Mouse (Mus musculus) ES-Bruce4 (cell line): ENCODE results near the gene Eef1a1. TPM values are rescaled to one million over a fixed set of nuclear protein-coding genes. Genes with fewer than 3 reads are reported as not detected.

Source experiments
- H3K27ac ChIP-seq: 2 replicates; pipeline ENCODE4 v1.5.1; 2012; ENCODE audit warnings: low read length, inconsistent platforms; ENCODE audit not compliant: insufficient read depth
- H3K27me3 ChIP-seq: 2 replicates; pipeline ENCODE4 v1.6.1; 2012; ENCODE audit warnings: mild to moderate bottlenecking, low read length, inconsistent platforms; ENCODE audit not compliant: control insufficient read depth, poor library complexity, insufficient read depth, severe bottlenecking
- H3K36me3 ChIP-seq: 2 replicates; pipeline ENCODE4 v1.6.1; 2012; ENCODE audit warnings: inconsistent platforms, mild to moderate bottlenecking, low read length, moderate library complexity; ENCODE audit not compliant: control insufficient read depth, poor library complexity, insufficient read depth, severe bottlenecking
- H3K4me1 ChIP-seq: one replicate; pipeline ENCODE4 v1.8.1; 2011; ENCODE audit warnings: low read length; ENCODE audit not compliant: control insufficient read depth, insufficient read depth
- H3K4me3 ChIP-seq: 2 replicates; pipeline ENCODE4 v1.5.1; 2011; ENCODE audit warnings: low read depth, mild to moderate bottlenecking, low read length
- H3K9ac ChIP-seq: 2 replicates; pipeline ENCODE4 v1.6.1; 2012; ENCODE audit warnings: low read depth, mild to moderate bottlenecking, inconsistent platforms; ENCODE audit not compliant: poor library complexity, severe bottlenecking
- H3K9me3 ChIP-seq: replicated peaks from 2 replicates; pipeline ENCODE4 v1.6.1; 2012; ENCODE audit warnings: mild to moderate bottlenecking, low read length, inconsistent platforms; ENCODE audit not compliant: control insufficient read depth, poor library complexity, insufficient read depth, severe bottlenecking
- CTCF ChIP-seq: IDR thresholded peaks from one replicate; pipeline ENCODE4 v1.8.1; 2011; ENCODE audit warnings: low read depth, low read length
- EP300 ChIP-seq: IDR thresholded peaks from 2 replicates; pipeline ENCODE4 v1.6.1; 2011; ENCODE audit warnings: low read depth, low read length; ENCODE audit not compliant: insufficient read depth
- POLR2A ChIP-seq: IDR thresholded peaks from one replicate; pipeline ENCODE4 v1.8.1; 2011; ENCODE audit warnings: low read length; ENCODE audit not compliant: insufficient read depth
- polyA plus RNA-seq: library from polyadenylated mRNA; stranded (reverse); fragments of >200 nt; gene quantifications from 2 replicates; pipeline ENCODE4 v1.2.4, GENCODE M21; 2011; ENCODE audit warnings: low read depth; ENCODE audit not compliant: missing spikeins, insufficient read depth, insufficient read length

Gene Eef1a1
- polyA plus RNA-seq, 1 experiment = 21,149 TPM

DNA sequence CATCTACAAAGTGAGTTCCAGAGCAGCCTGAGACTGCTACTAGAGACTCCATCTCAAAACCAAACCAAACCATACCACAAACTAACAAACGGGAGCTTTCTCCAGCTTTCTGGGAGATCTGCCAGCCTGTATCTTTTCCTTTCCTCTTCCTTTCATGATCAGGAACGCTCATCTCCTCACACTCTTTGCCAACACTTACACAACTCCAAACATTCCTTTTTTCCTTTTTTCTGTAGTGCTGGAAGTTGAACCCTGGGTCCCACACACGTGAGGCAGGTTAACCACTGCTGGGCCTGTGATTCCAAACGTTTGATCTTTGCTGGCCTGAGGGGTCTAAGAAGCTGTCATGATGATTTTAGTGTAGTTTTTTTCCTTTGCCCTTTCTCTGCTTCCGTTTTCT is 42.9 kb upstream of the Eef1a1 start:
- Histone ChIP-seq H3K9me3 (no peaks in the 10 kb centered on the region), H3K27ac (no peak overlapping the region), H3K4me3 (no peak overlapping the region), H3K4me1 (peaks cover 4% of the 10 kb centered on the region), H3K36me3 (no peaks in the 10 kb centered on the region), H3K27me3 (no peaks in the 10 kb centered on the region), H3K9ac (no peak overlapping the region)
- TF ChIP-seq POLR2A = no peak
- TF ChIP-seq CTCF = no peak
- TF ChIP-seq EP300 = no peak

DNA sequence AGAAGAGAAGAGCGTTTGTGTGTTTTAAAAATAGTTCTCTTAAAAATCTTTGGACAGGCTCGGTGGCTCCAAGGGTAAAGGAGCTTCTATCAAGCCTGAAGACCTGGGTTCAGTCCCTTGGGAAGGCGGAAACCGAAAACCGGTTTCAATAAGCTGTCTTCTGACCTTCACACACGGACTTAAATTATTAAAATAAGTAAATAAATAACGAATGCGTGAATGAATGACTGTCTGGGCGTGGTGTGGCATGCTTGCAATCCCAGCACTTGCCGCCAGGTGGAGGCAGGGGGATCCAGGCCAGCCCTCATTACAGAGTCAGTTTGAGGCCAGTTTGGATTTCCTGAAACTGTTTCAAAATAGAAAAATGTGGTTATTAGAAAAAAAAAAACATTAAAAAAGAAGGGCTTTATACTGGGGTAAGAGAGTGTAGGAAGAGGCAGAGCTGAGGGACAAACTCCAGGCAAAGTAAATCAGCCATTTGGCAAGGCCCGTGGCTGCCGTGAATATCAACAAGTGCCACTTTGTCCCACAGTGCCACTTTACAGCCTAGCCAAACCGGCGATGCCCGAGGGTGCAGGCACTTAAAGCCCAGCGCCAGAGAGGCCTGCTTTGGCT is 38.9 kb upstream of the Eef1a1 start:
- no peak for TF ChIP-seq POLR2A
- peak; percentile 70 for TF ChIP-seq CTCF

GRCm38 (mm10) chr9:78527301-78527761 is 38.4 kb upstream of the Eef1a1 start:
- Histone ChIP-seq H3K9ac (peak overlapping the region; percentile 71), H3K4me1 (peaks cover 4% of the 10 kb centered on the region), H3K27ac (peak overlapping the region; percentile 97), H3K36me3 (peaks cover 31% of the 10 kb centered on the region), H3K27me3 (no peaks in the 10 kb centered on the region), H3K4me3 (peak overlapping the region; percentile 39), H3K9me3 (no peaks in the 10 kb centered on the region)
- TF ChIP-seq POLR2A (no peak), EP300 (peak; percentile 81; the same call in 1 of the 2 replicates), CTCF (peak; percentile 54)

More for the DNA sequence above, 38.9 kb upstream of the Eef1a1 start:
- peaks cover 4% of the 10 kb centered on the region for H3K4me1 ChIP-seq
- peaks cover 25% of the 10 kb centered on the region for H3K36me3 ChIP-seq
- no peaks in the 10 kb centered on the region for H3K27me3 ChIP-seq
- peak overlapping the region; percentile 71 for H3K9ac ChIP-seq
- H3K27ac ChIP-seq = peak overlapping the region; percentile 97
- peak overlapping the region; percentile 39 for H3K4me3 ChIP-seq
- H3K9me3 ChIP-seq = no peaks in the 10 kb centered on the region

DNA sequence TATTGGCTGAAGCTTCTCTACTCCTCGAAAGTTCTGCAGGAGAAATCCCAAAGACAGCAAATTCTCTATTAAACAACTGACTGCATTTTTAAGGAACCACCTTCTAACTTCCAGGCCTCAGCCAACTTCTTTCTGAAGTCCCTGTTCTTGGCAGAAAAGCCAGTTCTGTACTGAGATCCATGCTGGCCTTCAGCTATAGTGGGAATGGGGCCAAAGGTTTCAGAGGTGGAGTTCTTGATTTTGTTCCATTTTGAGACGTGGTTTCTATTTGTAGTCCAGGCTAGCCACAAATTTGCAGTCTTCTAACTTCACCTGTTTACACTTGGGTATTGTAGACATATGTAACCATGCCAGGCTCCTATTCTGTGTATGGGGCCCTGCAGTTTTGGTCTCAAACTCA is 37.3 kb upstream of the Eef1a1 start:
- TF ChIP-seq CTCF (no peak), EP300 (no peak), POLR2A (no peak)
- H3K4me3 ChIP-seq = no peak overlapping the region
- peaks cover 4% of the 10 kb centered on the region for H3K4me1 ChIP-seq
- H3K9ac ChIP-seq = peak overlapping the region; percentile 71
- H3K27ac ChIP-seq = peak overlapping the region; percentile 97
- no peaks in the 10 kb centered on the region for H3K27me3 ChIP-seq
- H3K36me3 ChIP-seq = peaks cover 34% of the 10 kb centered on the region
- no peaks in the 10 kb centered on the region for H3K9me3 ChIP-seq

GRCm38 (mm10) chr9:78525451-78526135 is 36.6 kb upstream of the Eef1a1 start:
- Histone ChIP-seq H3K27ac (peak overlapping the region; percentile 97), H3K27me3 (no peaks in the 10 kb centered on the region), H3K4me1 (peaks cover 4% of the 10 kb centered on the region), H3K9me3 (no peaks in the 10 kb centered on the region), H3K36me3 (peaks cover 34% of the 10 kb centered on the region), H3K4me3 (no peak overlapping the region), H3K9ac (peak overlapping the region; percentile 50)
- TF ChIP-seq CTCF = no peak
- peak; percentile 69; the same call in 1 of the 2 replicates for TF ChIP-seq EP300
- TF ChIP-seq POLR2A = peak; percentile 10

- peak overlapping the region; percentile 83 for H3K9ac ChIP-seq
Observed at GRCm38 (mm10) chr9:78521689-78522088, 32.7 kb upstream of the Eef1a1 start.

More at GRCm38 (mm10) chr9:78521689-78522088, 32.7 kb upstream of the Eef1a1 start:
- peaks cover 4% of the 10 kb centered on the region for H3K4me1 ChIP-seq
- no peaks in the 10 kb centered on the region for H3K27me3 ChIP-seq
- H3K9me3 ChIP-seq = no peaks in the 10 kb centered on the region
- peaks cover 34% of the 10 kb centered on the region for H3K36me3 ChIP-seq
- peak overlapping the region; percentile 98 for H3K4me3 ChIP-seq
- no peak for TF ChIP-seq EP300
- no peak for TF ChIP-seq POLR2A
- peak; percentile 59 for TF ChIP-seq CTCF
- H3K27ac ChIP-seq = peak overlapping the region; percentile 99
